Mouse (Mus musculus) cortical plate, adult 2 months (tissue): ENCODE results near the gene Anks6.

Experiments used
- CTCF ChIP-seq: fragments of 200-500 bp; IDR thresholded peaks from 2 replicates; pipeline ENCODE4 v1.5.1; 2011; ENCODE audit warnings: mild to moderate bottlenecking, control low read depth, low read length; ENCODE audit not compliant: insufficient read depth; ENCODE audit errors: extremely low read depth
- POLR2A ChIP-seq: fragments of 200-500 bp; IDR thresholded peaks from 2 replicates; pipeline ENCODE4 v1.6.1; 2011; ENCODE audit warnings: mild to moderate bottlenecking, low read length, control low read depth; ENCODE audit not compliant: insufficient read depth; ENCODE audit errors: extremely low read depth

DNA sequence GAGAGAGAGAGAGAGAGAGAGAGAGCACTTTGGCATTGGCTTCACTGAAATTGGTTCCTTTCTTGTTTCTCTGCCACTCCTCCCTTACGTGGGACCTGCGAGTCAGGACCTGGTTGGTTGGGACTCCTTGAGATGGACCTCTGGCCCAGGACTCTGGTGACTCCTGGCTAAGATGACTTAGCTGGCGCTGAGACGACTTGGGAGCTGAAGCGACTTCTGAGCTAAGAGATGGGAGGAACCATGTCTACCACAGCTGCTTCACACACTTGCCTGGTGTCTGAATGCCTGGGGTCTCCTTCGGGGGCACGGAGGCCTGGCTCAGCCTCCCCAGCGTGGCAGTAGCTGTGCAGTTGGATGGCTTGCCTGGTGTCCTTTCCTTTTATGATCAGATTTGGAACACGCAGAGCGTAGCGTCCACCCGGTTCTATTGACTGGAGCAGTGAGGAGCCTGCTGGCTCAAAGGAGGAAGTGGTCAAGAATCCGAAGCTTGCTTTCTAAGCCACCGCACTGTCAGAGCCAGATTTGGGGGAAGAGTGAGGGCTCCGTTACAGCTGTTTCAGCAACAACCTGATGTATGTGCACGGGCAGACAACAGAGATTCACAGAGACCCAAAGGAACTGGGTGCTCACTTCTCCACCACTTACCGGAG is 22.9 kb upstream of the Anks6 start:
- no peak for TF ChIP-seq POLR2A
- no peak for TF ChIP-seq CTCF
